Mouse (Mus musculus): ENCODE data around the gene Akt1. TPM values are rescaled to one million over a fixed set of nuclear protein-coding genes. Genes with fewer than 3 reads are reported as not detected.

Akt1 gene
- polyA plus RNA-seq, 1 experiment from 2014 or later, result 64.6 TPM

GRCm38 (mm10) chr12:112720216-112720615 lies 45.5 kb upstream of the Akt1 start, which contains the start of gene Cep170b:
Gene Cep170b, plus strand, starts transcription at chr12:112720455.
- H3K9ac ChIP-seq (replicated peaks; ENCODE audit: low read depth, low read length), result peak within 1 kb of the TSS; percentile 18; the same call in 1 of the 2 replicates
- H3K9me3 ChIP-seq (ENCODE audit: control insufficient read depth, low read depth, low read length), result no peaks in the 10 kb centered on the region

DNA sequence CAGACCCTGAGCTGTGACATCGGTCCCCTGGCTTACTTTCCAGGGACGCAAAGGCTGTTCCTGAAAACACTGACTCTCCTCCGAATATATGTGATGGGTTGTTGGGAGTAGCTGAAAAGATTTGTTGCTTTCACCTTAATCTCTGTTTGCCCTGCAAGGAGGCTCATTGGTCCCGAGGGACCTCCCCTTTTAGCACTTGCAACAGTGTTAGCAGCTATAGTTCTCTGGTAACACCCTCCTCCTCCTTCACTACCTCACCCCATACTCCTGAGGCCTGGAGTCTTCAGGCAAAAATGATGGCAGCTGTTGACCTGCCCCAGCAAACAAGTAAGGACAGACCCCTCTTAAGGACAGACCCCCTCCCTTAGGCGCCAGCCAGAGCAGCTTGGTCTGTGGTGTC lies 44.3 kb upstream of the Akt1 start:
- Histone ChIP-seq H3K4me1 (ENCODE audit: control insufficient read depth, insufficient read depth, low read length) (peaks cover 11% of the 10 kb centered on the region; the same call in 1 of the 2 replicates), H3K27ac (ENCODE audit: low read length) (no peak overlapping the region), H3K4me3 (ENCODE audit: low read depth, low read length) (no peak overlapping the region), H3K9ac (replicated peaks; ENCODE audit: low read depth, low read length) (no peak overlapping the region), H3K27me3 (ENCODE audit: control insufficient read depth, insufficient read depth, low read length) (no peaks in the 10 kb centered on the region), H3K9me3 (ENCODE audit: control insufficient read depth, low read depth, low read length) (no peaks in the 10 kb centered on the region), H3K4me2 (replicated peaks; ENCODE audit: low read depth, low read length) (no peak overlapping the region), H3K36me3 (ENCODE audit: control insufficient read depth, insufficient read depth, low read length) (no peaks in the 10 kb centered on the region)
- WGBS, result 49% methylated on average over 5 of the region's 5 CpGs
- no peak for ATAC-seq (ENCODE audit: insufficient number of reproducible peaks, insufficient read depth, low FRiP score, low read depth)

More at GRCm38 (mm10) chr12:112720216-112720615, 45.5 kb upstream of the Akt1 start, which contains the start of gene Cep170b:
- Histone ChIP-seq H3K27me3 (ENCODE audit: control insufficient read depth, insufficient read depth, low read length) (no peaks in the 10 kb centered on the region), H3K4me2 (replicated peaks; ENCODE audit: low read depth, low read length) (peak within 1 kb of the TSS; percentile 86), H3K36me3 (ENCODE audit: control insufficient read depth, insufficient read depth, low read length) (no peaks in the 10 kb centered on the region), H3K4me1 (ENCODE audit: control insufficient read depth, insufficient read depth, low read length) (peaks cover 11% of the 10 kb centered on the region; the same call in 1 of the 2 replicates), H3K27ac (ENCODE audit: low read length) (peak within 1 kb of the TSS; percentile 93), H3K4me3 (ENCODE audit: low read depth, low read length) (peak within 1 kb of the TSS; percentile 70)
- 59% methylated on average over 6 of the region's 6 CpGs for WGBS
- ATAC-seq (ENCODE audit: insufficient number of reproducible peaks, insufficient read depth, low FRiP score, low read depth), result no peak

- Histone ChIP-seq H3K9me3 (ENCODE audit: control insufficient read depth, low read depth, low read length) (no peaks in the 10 kb centered on the region), H3K27me3 (ENCODE audit: control insufficient read depth, insufficient read depth, low read length) (no peaks in the 10 kb centered on the region), H3K36me3 (ENCODE audit: control insufficient read depth, insufficient read depth, low read length) (no peaks in the 10 kb centered on the region), H3K4me2 (replicated peaks; ENCODE audit: low read depth, low read length) (no peak overlapping the region), H3K4me3 (ENCODE audit: low read depth, low read length) (no peak overlapping the region), H3K27ac (ENCODE audit: low read length) (no peak overlapping the region), H3K9ac (replicated peaks; ENCODE audit: low read depth, low read length) (no peak overlapping the region), H3K4me1 (ENCODE audit: control insufficient read depth, insufficient read depth, low read length) (0 out of 2 replicates have a peak, but pooled peaks cover 6% of the 10 kb centered on the region)
- no peak for ATAC-seq (ENCODE audit: insufficient number of reproducible peaks, insufficient read depth, low FRiP score, low read depth)
- WGBS, result 32% methylated on average over 7 of the region's 7 CpGs
Measured at GRCm38 (mm10) chr12:112717140-112717539, 42.5 kb upstream of the Akt1 start.

DNA sequence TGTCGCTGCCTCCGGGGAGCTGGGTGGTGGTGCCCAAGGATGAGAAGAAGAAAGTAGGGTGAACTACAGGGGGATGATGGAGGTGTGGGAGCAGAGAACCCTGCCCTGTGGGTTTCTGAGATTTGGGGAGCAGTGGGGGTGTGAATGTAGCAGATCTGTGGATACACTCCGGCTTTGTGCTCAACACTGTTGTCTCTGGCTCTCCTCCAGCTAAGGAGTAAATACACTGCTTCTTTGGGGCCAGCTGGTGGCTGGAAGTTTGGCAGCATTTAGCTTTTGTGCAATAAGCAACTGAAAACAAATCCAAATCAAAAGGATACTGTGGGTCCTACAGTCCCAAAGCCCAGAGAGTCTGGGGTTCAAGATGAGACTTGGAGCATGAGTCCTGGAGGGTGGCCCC lies 39.3 kb upstream of the Akt1 start:
- 44% methylated on average over 3 of the region's 3 CpGs for WGBS

GRCm38 (mm10) chr12:112707573-112707869 lies 32.8 kb upstream of the Akt1 start:
- no peaks in the 10 kb centered on the region for H3K9me3 ChIP-seq (ENCODE audit: control insufficient read depth, low read depth, low read length)
- H3K36me3 ChIP-seq (ENCODE audit: control insufficient read depth, insufficient read depth, low read length), result no peaks in the 10 kb centered on the region
- H3K4me2 ChIP-seq (replicated peaks; ENCODE audit: low read depth, low read length), result no peak overlapping the region
- 0 out of 2 replicates have a peak, but pooled peaks have one; percentile 1 for ATAC-seq (ENCODE audit: insufficient number of reproducible peaks, insufficient read depth, low FRiP score, low read depth)
- H3K4me1 ChIP-seq (ENCODE audit: control insufficient read depth, insufficient read depth, low read length), result 0 out of 2 replicates have a peak, but pooled peaks cover 5% of the 10 kb centered on the region
- no peak overlapping the region for H3K9ac ChIP-seq (replicated peaks; ENCODE audit: low read depth, low read length)
- H3K27ac ChIP-seq (ENCODE audit: low read length), result no peak overlapping the region
- no peak overlapping the region for H3K4me3 ChIP-seq (ENCODE audit: low read depth, low read length)
- H3K27me3 ChIP-seq (ENCODE audit: control insufficient read depth, insufficient read depth, low read length), result no peaks in the 10 kb centered on the region
- 21% methylated on average over 8 of the region's 8 CpGs for WGBS

More for the DNA sequence above, 39.3 kb upstream of the Akt1 start:
- H3K27ac ChIP-seq (ENCODE audit: low read length), result no peak overlapping the region
- H3K27me3 ChIP-seq (ENCODE audit: control insufficient read depth, insufficient read depth, low read length), result no peaks in the 10 kb centered on the region
- no peaks in the 10 kb centered on the region for H3K4me1 ChIP-seq (ENCODE audit: control insufficient read depth, insufficient read depth, low read length)
- H3K4me3 ChIP-seq (ENCODE audit: low read depth, low read length), result no peak overlapping the region
- H3K9ac ChIP-seq (replicated peaks; ENCODE audit: low read depth, low read length), result no peak overlapping the region
- no peaks in the 10 kb centered on the region for H3K36me3 ChIP-seq (ENCODE audit: control insufficient read depth, insufficient read depth, low read length)
- ATAC-seq (ENCODE audit: insufficient number of reproducible peaks, insufficient read depth, low FRiP score, low read depth), result no peak
- H3K9me3 ChIP-seq (ENCODE audit: control insufficient read depth, low read depth, low read length), result no peaks in the 10 kb centered on the region
- H3K4me2 ChIP-seq (replicated peaks; ENCODE audit: low read depth, low read length), result no peak overlapping the region

DNA sequence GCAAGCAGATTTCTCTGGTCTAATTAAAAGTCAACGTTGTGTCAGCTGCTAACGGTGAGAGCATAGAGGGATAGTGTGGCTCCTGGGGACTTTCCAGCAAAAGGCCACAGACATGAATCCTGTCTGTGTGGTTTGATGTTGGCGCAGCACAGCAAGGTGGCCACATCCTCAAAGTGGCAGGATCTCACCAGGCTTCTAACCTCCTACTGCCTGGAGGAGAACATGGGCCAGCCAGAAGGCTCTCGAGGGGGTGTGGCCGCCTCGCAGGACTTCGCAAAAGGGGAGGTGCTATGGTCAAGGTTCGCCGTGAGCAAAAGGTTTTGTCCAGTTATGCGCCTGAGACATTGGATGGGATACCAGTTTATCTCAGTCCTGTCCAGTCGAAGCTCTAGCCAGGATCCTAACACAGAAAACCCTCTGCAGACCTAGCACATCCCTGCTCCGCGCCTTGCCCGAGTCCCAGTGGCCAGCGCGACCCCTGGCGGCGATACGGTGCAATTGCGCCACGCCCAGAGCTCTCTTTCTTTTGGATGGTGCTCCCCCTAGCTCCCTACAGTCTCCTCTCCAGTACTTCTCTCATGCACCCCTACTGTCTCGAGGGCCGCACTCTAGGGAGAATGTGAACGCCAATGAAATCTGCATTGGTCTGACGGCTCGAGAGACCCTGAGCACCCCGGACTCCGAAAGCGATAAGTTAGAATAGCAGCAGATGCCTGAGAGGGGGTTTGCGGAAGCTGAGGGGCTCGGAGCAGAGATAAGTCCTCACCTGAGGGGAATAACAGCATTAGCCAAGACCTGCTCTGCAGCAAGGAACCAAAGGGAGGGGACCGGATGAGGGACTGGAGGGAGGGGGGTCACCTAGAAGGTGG lies 32.3 kb upstream of the Akt1 start:
- peak overlapping the region; percentile 16; the same call in 1 of the 2 replicates for H3K4me3 ChIP-seq (ENCODE audit: low read depth, low read length)
- H3K4me2 ChIP-seq (replicated peaks; ENCODE audit: low read depth, low read length), result peak overlapping the region; percentile 40
- H3K9me3 ChIP-seq (ENCODE audit: control insufficient read depth, low read depth, low read length), result no peaks in the 10 kb centered on the region
- WGBS, result 11% methylated on average over 32 of the region's 32 CpGs
- H3K4me1 ChIP-seq (ENCODE audit: control insufficient read depth, insufficient read depth, low read length), result 0 out of 2 replicates have a peak, but pooled peaks cover 5% of the 10 kb centered on the region
- no peak overlapping the region for H3K27ac ChIP-seq (ENCODE audit: low read length)
- ATAC-seq (ENCODE audit: insufficient number of reproducible peaks, insufficient read depth, low FRiP score, low read depth), result peak; percentile 84
- H3K9ac ChIP-seq (replicated peaks; ENCODE audit: low read depth, low read length), result no peak overlapping the region
- no peaks in the 10 kb centered on the region for H3K36me3 ChIP-seq (ENCODE audit: control insufficient read depth, insufficient read depth, low read length)
- H3K27me3 ChIP-seq (ENCODE audit: control insufficient read depth, insufficient read depth, low read length), result no peaks in the 10 kb centered on the region

GRCm38 (mm10) chr12:112702374-112703320 lies 28.0 kb upstream of the Akt1 start:
- Histone ChIP-seq H3K27ac (ENCODE audit: low read length) (no peak overlapping the region), H3K4me3 (ENCODE audit: low read depth, low read length) (no peak overlapping the region), H3K27me3 (ENCODE audit: control insufficient read depth, insufficient read depth, low read length) (no peaks in the 10 kb centered on the region), H3K4me1 (ENCODE audit: control insufficient read depth, insufficient read depth, low read length) (peaks cover 15% of the 10 kb centered on the region; the same call in 1 of the 2 replicates), H3K9me3 (ENCODE audit: control insufficient read depth, low read depth, low read length) (no peaks in the 10 kb centered on the region), H3K36me3 (ENCODE audit: control insufficient read depth, insufficient read depth, low read length) (no peaks in the 10 kb centered on the region), H3K4me2 (replicated peaks; ENCODE audit: low read depth, low read length) (no peak overlapping the region), H3K9ac (replicated peaks; ENCODE audit: low read depth, low read length) (no peak overlapping the region)
- 57% methylated on average over 6 of the region's 6 CpGs for WGBS
- ATAC-seq (ENCODE audit: insufficient number of reproducible peaks, insufficient read depth, low FRiP score, low read depth), result no peak

DNA sequence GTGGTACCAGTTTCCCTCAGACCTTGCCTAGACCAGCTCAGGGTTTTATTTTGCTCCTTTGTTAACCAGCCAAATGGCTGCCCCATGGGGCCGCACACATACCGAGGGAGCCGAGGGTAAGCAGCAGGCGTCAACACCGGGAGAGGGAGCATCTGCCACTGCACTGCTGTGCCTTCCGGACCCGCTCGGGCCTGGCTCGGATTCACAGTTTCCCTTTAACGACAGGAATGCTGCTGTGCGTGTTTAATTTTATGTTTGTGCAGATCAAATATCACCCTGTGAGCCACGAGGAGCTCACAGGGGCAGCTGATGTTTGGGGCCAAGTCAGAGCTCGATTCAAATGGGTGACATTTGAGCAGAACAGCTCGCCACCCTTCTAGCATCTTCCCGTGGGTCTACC lies 25.8 kb upstream of the Akt1 start:
- no peak; the same call in 1 of the 2 replicates for ATAC-seq (ENCODE audit: insufficient number of reproducible peaks, insufficient read depth, low FRiP score, low read depth)
- peak overlapping the region; percentile 18; the same call in 1 of the 2 replicates for H3K4me2 ChIP-seq (replicated peaks; ENCODE audit: low read depth, low read length)
- H3K27ac ChIP-seq (ENCODE audit: low read length), result no peak overlapping the region
- H3K4me3 ChIP-seq (ENCODE audit: low read depth, low read length), result no peak overlapping the region
- peaks cover 10% of the 10 kb centered on the region; the same call in 1 of the 2 replicates for H3K4me1 ChIP-seq (ENCODE audit: control insufficient read depth, insufficient read depth, low read length)
- WGBS, result 7% methylated on average over 15 of the region's 15 CpGs
- H3K9me3 ChIP-seq (ENCODE audit: control insufficient read depth, low read depth, low read length), result no peaks in the 10 kb centered on the region
- no peaks in the 10 kb centered on the region for H3K27me3 ChIP-seq (ENCODE audit: control insufficient read depth, insufficient read depth, low read length)
- H3K9ac ChIP-seq (replicated peaks; ENCODE audit: low read depth, low read length), result no peak overlapping the region
- H3K36me3 ChIP-seq (ENCODE audit: control insufficient read depth, insufficient read depth, low read length), result no peaks in the 10 kb centered on the region
